Mouse (Mus musculus): ENCODE results near the gene Nr1h4. TPM values are rescaled to one million over a fixed set of nuclear protein-coding genes. Genes with fewer than 3 reads are reported as not detected.

Nr1h4 gene
- polyA plus RNA-seq, 1 experiment, result 0.08 TPM

- Histone ChIP-seq H3K4me3 (ENCODE audit: insufficient read depth, low read length) (no peak overlapping the region), H3K4me1 (ENCODE audit: control insufficient read depth, insufficient read depth, low read length) (no peaks in the 10 kb centered on the region), H3K27ac (ENCODE audit: insufficient read depth, low read length) (no peak overlapping the region)
- TF ChIP-seq POLR2A (IDR thresholded peaks at IDR 0.05; ENCODE audit: extremely low read depth, insufficient read depth, low read length), result no peak
- no peak for TF ChIP-seq CTCF (IDR thresholded peaks at IDR 0.05; ENCODE audit: extremely low read depth, insufficient read depth, low read length)
Observed at GRCm38 (mm10) chr10:89506479-89506878, 26.9 kb downstream of the Nr1h4 start.

- no peak overlapping the region for H3K27ac ChIP-seq (ENCODE audit: insufficient read depth, low read length)
- no peaks in the 10 kb centered on the region for H3K4me1 ChIP-seq (ENCODE audit: control insufficient read depth, insufficient read depth, low read length)
- H3K4me3 ChIP-seq (ENCODE audit: insufficient read depth, low read length), result no peak overlapping the region
- no peak for TF ChIP-seq POLR2A (IDR thresholded peaks at IDR 0.05; ENCODE audit: extremely low read depth, insufficient read depth, low read length)
- TF ChIP-seq CTCF (IDR thresholded peaks at IDR 0.05; ENCODE audit: extremely low read depth, insufficient read depth, low read length), result no peak
Observed at GRCm38 (mm10) chr10:89505592-89505955, 27.8 kb downstream of the Nr1h4 start.

DNA sequence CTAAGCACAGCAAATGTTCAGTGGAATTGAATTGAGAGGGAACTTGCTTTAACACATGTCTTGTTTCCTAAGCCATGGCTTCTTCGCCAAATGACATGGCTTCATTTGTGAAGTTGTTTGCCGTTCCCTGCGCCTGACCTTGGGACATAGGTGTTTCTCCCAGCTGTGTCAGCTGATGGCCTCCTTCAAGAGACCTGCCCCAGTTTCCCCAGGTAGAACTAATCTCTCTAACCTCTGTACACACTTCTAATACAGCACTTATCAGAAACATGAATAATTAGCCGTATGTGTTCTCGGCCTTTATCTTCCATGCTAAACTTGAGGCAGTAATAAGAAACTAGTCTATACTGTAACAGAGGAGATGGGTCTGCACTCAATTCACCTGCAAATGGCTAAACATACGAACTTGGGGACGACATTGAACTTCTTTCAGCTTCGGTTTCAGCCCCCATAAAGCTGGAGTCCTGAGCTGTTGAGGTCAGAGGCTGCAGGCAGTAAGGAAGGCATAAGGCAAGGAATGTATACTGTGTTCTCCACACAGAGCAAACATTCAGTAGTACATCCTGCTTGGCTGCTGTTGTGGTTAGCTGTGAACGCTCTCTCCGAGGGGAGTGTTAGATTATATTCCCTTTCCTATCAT is 28.3 kb downstream of the Nr1h4 start:
- Histone ChIP-seq H3K27ac (ENCODE audit: insufficient read depth, low read length) (no peak overlapping the region), H3K4me3 (ENCODE audit: insufficient read depth, low read length) (no peak overlapping the region), H3K4me1 (ENCODE audit: control insufficient read depth, insufficient read depth, low read length) (no peaks in the 10 kb centered on the region)
- TF ChIP-seq POLR2A (IDR thresholded peaks at IDR 0.05; ENCODE audit: extremely low read depth, insufficient read depth, low read length), result no peak
- TF ChIP-seq CTCF (IDR thresholded peaks at IDR 0.05; ENCODE audit: extremely low read depth, insufficient read depth, low read length), result no peak

- Histone ChIP-seq H3K4me1 (ENCODE audit: control insufficient read depth, insufficient read depth, low read length) (no peaks in the 10 kb centered on the region), H3K27ac (ENCODE audit: insufficient read depth, low read length) (no peak overlapping the region), H3K4me3 (ENCODE audit: insufficient read depth, low read length) (no peak overlapping the region)
- TF ChIP-seq POLR2A (IDR thresholded peaks at IDR 0.05; ENCODE audit: extremely low read depth, insufficient read depth, low read length) (no peak), CTCF (IDR thresholded peaks at IDR 0.05; ENCODE audit: extremely low read depth, insufficient read depth, low read length) (no peak)
Observed at GRCm38 (mm10) chr10:89502986-89503560, 30.3 kb downstream of the Nr1h4 start.

- H3K4me1 ChIP-seq (ENCODE audit: control insufficient read depth, insufficient read depth, low read length), result no peaks in the 10 kb centered on the region
- no peak overlapping the region for H3K27ac ChIP-seq (ENCODE audit: insufficient read depth, low read length)
- TF ChIP-seq POLR2A (IDR thresholded peaks at IDR 0.05; ENCODE audit: extremely low read depth, insufficient read depth, low read length) (no peak), CTCF (IDR thresholded peaks at IDR 0.05; ENCODE audit: extremely low read depth, insufficient read depth, low read length) (no peak)
- no peak overlapping the region for H3K4me3 ChIP-seq (ENCODE audit: insufficient read depth, low read length)
Observed at GRCm38 (mm10) chr10:89501902-89502301, 31.5 kb downstream of the Nr1h4 start.

DNA sequence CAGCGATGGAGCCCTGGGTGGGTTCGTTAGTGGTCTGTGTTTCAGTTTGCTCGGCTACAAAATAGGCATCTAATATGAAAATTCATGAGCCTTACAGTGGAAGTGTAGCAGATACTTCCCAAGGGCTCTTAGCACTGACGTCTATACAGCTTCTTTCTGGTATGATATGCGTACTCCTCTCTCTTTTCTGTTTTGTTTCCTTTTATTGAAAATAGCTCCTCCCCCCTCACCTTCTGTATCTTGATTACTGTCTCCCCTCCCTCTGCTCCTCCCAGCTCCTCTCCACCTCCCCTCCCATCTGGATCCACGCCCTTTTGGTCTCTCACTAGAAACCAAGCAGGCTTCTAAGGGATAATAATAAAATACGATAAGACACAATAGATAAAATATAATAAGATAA is 37.8 kb downstream of the Nr1h4 start:
- no peaks in the 10 kb centered on the region for H3K4me1 ChIP-seq (ENCODE audit: control insufficient read depth, insufficient read depth, low read length)
- TF ChIP-seq CTCF (IDR thresholded peaks at IDR 0.05; ENCODE audit: extremely low read depth, insufficient read depth, low read length), result no peak
- TF ChIP-seq POLR2A (IDR thresholded peaks at IDR 0.05; ENCODE audit: extremely low read depth, insufficient read depth, low read length), result no peak
- H3K4me3 ChIP-seq (ENCODE audit: insufficient read depth, low read length), result no peak overlapping the region
- H3K27ac ChIP-seq (ENCODE audit: insufficient read depth, low read length), result no peak overlapping the region

- no peak for TF ChIP-seq CTCF (IDR thresholded peaks at IDR 0.05; ENCODE audit: extremely low read depth, insufficient read depth, low read length)
- H3K4me1 ChIP-seq (ENCODE audit: control insufficient read depth, insufficient read depth, low read length), result no peaks in the 10 kb centered on the region
- no peak overlapping the region for H3K4me3 ChIP-seq (ENCODE audit: insufficient read depth, low read length)
- H3K27ac ChIP-seq (ENCODE audit: insufficient read depth, low read length), result no peak overlapping the region
Observed at GRCm38 (mm10) chr10:89491321-89491720, 42.1 kb downstream of the Nr1h4 start.

- Histone ChIP-seq H3K4me3 (ENCODE audit: insufficient read depth, low read length) (no peak overlapping the region), H3K4me1 (ENCODE audit: control insufficient read depth, insufficient read depth, low read length) (no peaks in the 10 kb centered on the region), H3K27ac (ENCODE audit: insufficient read depth, low read length) (no peak overlapping the region)
- TF ChIP-seq CTCF (IDR thresholded peaks at IDR 0.05; ENCODE audit: extremely low read depth, insufficient read depth, low read length) (no peak), POLR2A (IDR thresholded peaks at IDR 0.05; ENCODE audit: extremely low read depth, insufficient read depth, low read length) (no peak)
Observed at GRCm38 (mm10) chr10:89490250-89490649, 43.1 kb downstream of the Nr1h4 start.

DNA sequence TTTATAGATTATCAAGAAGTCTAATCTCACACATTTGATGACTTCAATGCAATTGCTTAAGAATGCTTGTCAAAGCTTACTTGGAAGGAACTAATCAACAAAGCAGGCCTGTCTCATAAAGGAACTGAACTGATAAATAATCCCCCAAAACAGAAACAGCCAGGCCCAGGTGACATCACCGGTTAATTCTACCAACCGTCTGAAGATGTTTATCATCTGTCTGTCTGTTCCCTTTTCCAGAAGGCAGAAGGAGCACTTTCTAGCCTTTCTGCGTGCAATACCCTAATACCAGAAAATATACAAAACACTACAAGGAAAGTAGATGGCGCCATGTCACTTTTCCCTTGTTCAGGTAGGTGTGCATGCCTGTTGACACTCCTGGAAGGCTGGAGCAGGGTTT is 43.9 kb downstream of the Nr1h4 start:
- TF ChIP-seq POLR2A (IDR thresholded peaks at IDR 0.05; ENCODE audit: extremely low read depth, insufficient read depth, low read length) (no peak), CTCF (IDR thresholded peaks at IDR 0.05; ENCODE audit: extremely low read depth, insufficient read depth, low read length) (no peak)
- no peak overlapping the region for H3K4me3 ChIP-seq (ENCODE audit: insufficient read depth, low read length)

GRCm38 (mm10) chr10:89486995-89487742 is 46.2 kb downstream of the Nr1h4 start:
- Histone ChIP-seq H3K4me1 (ENCODE audit: control insufficient read depth, insufficient read depth, low read length) (no peaks in the 10 kb centered on the region), H3K27ac (ENCODE audit: insufficient read depth, low read length) (no peak overlapping the region), H3K4me3 (ENCODE audit: insufficient read depth, low read length) (no peak overlapping the region)
- TF ChIP-seq CTCF (IDR thresholded peaks at IDR 0.05; ENCODE audit: extremely low read depth, insufficient read depth, low read length) (no peak), POLR2A (IDR thresholded peaks at IDR 0.05; ENCODE audit: extremely low read depth, insufficient read depth, low read length) (no peak)

More for the DNA sequence above, 43.9 kb downstream of the Nr1h4 start:
- Histone ChIP-seq H3K27ac (ENCODE audit: insufficient read depth, low read length) (no peak overlapping the region), H3K4me1 (ENCODE audit: control insufficient read depth, insufficient read depth, low read length) (no peaks in the 10 kb centered on the region)

All from cortical plate, adult 2 months (tissue).